Mouse (Mus musculus): ENCODE measurements at regions not wholly inside any gene's neighbourhood (a gene's known extent, or its start where the extent isn't known, plus 50 kb on each side); places are given as distances from the start of the nearest gene placed in this dataset.

GRCm38 (mm10) chr16:12904937-12905336 lies 204.5 kb upstream of the Ercc4 start:
- no peak for DNase-seq

DNA sequence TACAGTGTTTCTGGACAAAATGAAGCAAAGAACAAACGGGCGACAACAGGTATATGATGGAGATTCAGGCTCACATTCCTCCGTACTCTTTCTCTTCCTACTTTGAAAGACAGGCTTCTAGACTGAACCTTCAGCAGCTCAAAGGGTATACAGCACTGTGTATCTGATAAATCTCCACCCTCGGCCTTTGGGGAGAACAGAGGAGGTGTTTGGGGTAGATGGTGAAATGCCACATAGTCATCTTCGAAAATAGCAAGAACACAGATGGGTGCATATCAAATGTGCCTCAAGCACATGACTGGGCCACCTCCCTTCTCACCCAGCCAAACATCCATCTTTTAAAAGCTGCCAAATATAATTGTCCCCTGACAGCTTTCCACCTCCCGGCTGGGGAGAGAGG lies 184.8 kb upstream of the Ercc4 start:
- DNase-seq = no peak

DNA sequence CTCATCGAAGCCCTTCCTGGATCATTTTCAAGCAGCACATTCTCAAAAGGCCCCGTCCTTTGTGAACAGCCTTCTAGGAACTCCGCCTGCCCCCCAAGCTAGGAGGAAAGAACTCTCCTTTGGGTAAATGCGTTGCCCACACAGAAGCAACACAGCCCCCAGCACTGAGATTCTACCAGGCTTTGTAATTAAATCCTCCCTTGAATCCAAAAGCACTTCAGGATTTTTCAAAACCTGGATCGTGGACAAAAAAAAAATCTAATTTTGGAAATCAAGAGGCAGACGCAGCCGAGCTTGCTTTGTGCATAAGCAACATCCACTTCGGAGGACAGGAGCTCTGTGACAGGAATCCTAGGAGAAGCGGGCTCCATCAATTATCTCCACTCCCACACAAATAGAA lies 183.6 kb upstream of the Ercc4 start:
- no peak for DNase-seq

- no peak for DNase-seq
These were observed 178.4 kb upstream of the Ercc4 start for GRCm38 (mm10) chr16:12931111-12931510.

DNA sequence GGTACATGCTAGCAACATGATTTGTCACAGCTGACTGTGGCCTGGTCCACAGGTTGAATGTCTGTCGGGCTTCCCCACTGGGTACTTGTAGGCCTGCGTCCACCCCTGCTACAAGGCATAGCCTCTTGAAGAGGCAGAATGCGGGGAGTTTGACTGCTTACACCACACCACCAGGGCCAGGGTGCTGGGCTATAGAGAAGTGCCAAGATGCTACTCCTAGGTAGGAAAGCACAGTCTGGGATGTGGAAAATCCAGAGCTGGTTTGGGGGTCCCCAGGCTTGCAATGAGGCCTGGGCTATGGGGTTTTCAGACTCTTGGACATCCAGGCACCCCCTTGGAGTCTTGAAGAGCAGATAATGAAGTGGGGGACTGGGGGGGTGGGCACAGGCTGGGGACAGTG lies 176.5 kb upstream of the Ercc4 start:
- DNase-seq = no peak

DNA sequence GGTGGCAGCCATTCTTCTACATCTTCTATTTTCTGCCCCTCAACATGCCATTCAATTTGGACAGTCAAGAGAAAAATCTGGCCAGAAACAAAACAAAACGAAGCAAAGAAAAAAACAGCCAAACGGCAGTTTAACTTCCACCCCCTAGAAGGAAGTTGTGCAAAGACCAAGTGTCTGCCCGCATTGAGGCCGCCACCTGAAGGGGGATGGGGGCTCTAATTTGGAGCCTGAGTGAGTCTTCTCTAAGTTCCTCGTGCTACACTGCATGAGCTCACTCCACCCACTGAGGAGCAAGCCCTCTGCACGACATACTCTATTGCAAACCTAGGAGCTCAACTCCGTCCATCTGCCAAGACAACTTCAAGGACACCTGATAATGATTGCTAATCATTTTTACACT lies 174.9 kb upstream of the Ercc4 start:
- no peak for DNase-seq

- DNase-seq = no peak
These were observed 174.2 kb upstream of the Ercc4 start for GRCm38 (mm10) chr16:12935266-12935665.

DNA sequence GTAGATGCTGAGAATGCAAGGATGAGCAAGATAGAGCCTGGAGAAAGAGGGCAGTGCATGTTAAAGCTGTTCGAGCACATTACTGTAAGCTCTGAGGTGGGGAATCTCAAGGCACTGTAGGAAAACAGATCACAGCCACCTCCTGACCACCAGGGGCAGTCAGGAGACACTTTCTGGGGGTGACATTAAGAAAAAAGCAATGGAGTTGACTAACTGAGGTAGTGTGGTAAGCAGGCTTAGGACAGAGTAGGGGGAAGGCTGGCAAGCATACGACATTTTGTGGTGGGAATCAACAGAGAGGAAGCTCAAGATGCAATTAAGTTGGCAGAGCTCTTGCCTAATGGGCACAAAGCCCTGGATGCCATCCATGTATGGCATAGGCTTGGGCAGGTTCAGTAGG lies 172.9 kb upstream of the Ercc4 start:
- no peak for DNase-seq

DNA sequence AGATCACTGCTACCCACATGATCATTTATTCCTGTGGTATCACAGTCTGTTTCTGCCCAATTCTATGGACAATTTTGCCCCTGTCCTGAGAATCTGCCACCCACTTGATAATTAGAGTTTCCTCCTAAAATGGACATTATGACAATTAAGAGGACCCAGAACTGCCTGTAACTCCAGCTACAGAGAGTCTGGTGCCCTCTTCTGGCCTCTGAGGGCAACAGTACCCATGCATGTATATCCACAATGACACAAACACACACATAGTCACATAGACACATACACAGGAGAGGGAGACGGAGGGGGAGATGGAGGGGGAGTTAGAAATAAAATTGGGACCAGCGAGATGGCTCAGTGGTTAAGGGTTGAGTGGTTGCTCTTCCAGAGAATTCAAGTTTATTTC lies 170.9 kb upstream of the Ercc4 start:
- no peak for DNase-seq

DNA sequence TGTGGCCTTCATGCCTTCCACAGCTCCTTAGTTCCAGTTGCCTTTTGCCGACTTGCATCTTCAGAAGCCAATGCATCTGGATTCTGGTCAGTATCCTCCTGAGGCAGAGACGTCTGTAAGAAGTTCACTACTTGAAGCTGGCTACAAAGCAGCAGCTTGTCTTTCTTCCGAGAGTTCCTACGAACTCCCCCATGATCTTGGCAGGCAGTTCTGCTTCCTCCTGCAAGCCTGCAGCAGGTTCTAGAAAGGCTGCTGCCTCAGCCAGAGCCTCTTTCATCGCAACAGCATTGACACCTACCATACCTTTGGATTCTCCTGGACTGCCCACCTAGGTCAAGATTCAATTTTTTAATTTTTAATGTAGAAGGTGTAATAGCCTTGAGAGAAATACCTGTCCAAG lies 158.3 kb upstream of the Ercc4 start:
- DNase-seq = no peak

GRCm38 (mm10) chr16:12954028-12954427 lies 155.5 kb upstream of the Ercc4 start:
- DNase-seq = no peak

DNA sequence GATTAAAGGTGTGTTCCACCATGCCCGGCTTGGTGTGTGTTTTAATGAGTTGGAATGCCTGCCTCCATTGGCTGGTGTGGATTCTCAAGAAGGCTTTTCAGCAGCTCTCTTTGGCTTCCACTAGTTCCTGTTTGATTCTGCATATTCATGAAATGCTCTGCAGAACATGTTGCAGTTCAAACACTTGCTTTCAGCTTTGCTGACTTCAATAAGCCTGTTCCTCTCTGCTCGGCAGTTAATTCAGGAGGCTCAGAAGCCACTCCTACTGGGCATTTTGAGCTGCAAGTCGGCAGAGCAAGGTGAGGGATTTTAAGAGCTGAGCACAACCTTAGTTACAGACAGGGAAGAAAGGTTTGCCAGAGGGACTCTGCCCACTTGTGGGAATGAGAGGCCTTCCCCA lies 153.1 kb upstream of the Ercc4 start:
- DNase-seq = no peak

DNA sequence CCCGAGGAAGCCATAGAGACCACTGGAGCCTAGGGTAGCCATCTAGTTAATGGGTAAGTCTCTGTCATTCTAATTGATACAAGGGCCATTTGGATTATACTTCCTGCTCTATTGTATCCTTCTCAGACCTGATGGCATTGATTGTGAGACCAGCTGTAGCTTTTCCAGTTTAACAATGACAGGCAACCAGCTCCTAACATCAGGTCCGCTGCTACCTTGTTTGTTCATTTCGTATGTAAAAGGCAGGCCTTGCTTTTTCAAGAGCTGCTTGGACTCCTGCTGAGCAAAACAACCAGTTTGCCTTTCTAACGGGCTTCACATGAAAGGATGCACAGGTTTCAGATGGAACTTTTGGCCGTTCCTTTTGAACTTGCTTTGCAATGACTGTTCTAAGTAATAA lies 148.6 kb upstream of the Ercc4 start:
- no peak for DNase-seq

GRCm38 (mm10) chr16:12982681-12983080 lies 126.8 kb upstream of the Ercc4 start:
- peak; percentile 5 for DNase-seq

DNA sequence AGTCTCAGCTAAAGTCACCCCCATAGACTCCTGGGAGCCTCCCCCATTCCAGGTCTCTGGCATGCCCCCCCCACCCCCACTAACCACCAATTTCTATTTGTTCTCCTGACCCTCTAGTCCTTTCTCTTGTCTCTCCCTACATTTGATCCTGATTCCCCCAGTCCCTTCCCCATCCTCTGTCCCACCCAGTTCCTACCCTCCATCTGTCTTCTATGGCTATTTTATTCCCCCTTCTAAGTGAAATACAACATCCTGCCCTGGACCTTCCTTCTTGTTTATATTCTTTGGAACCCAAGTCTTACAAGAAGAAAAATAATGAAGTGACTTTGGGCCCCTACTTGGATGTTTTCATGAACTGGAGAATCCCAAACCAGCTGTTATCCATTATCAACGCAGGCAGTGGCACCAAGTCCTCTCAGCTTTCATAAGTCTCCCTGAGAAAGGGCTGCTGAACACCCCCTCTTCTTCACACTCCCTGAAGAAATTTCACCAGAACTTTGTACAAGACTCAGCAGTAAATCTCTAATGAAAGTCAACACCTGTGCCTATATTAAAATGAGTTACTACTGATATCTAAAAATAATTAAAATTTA lies 108.1 kb upstream of the Ercc4 start:
- DNase-seq = peak; percentile 23

GRCm38 (mm10) chr16:13012863-13013262 lies 96.6 kb upstream of the Ercc4 start:
- no peak for DNase-seq

- no peak for DNase-seq
These were observed 95.4 kb upstream of the Ercc4 start for GRCm38 (mm10) chr16:13013891-13014644.

DNA sequence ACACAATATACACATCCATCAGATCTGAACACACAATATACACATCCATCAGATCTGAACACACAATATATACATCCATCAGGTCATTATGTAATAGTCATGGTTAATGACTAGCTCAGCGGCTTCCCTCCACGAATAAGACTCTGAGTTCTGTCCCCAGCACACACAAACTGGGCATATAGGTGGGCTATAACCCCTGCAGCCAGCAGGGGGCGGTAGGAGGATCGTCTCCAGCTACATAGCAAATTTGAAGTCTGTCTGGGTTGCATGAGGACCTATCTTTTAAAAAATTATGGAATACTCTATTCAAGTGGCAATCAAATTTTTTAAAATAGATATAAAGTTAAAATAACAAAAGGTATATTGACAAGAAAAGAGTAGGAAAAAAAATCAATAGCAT lies 86.6 kb upstream of the Ercc4 start:
- DNase-seq = peak; percentile 43

DNA sequence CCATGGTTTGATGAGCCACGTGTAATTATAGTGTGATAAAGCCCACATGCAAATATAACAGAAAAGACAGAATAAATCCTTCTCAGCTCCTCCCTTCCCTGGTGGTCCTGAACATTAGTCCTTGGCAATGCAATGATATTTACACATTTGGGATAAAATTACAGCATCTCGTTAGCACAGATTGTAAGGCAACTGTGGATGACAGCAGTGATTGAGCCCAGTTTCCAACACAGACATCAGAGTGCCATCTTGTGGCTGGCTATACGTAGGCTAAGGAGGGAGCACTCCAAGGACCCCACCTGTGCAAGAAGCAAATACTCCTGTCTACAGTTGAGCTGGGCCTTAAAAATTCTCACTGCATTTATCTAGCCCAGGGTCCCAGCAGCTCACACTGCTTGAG lies 84.1 kb upstream of the Ercc4 start:
- peak; percentile 30 for DNase-seq

GRCm38 (mm10) chr16:13034136-13034535 lies 75.3 kb upstream of the Ercc4 start:
- DNase-seq = no peak

GRCm38 (mm10) chr16:13036596-13036995 lies 72.9 kb upstream of the Ercc4 start:
- DNase-seq = no peak

GRCm38 (mm10) chr16:13040312-13041100 lies 69.0 kb upstream of the Ercc4 start:
- DNase-seq = peak; percentile 47

GRCm38 (mm10) chr16:13041356-13041755 lies 68.1 kb upstream of the Ercc4 start:
- peak; percentile 19 for DNase-seq

- DNase-seq = no peak
These were observed 64.3 kb upstream of the Ercc4 start for GRCm38 (mm10) chr16:13045079-13045590.
